Mouse (Mus musculus) midbrain, embryonic 15.5 days (tissue): ENCODE results near the gene Gm9837. TPM values are rescaled to one million over a fixed set of nuclear protein-coding genes. Genes with fewer than 3 reads are reported as not detected.

Source experiments
- ATAC-seq: fragments of 200-750 bp; cut with Nextera tagmentation; replicated peaks from 2 replicates; pipeline ENCODE4 v1.8.0; 2017; ENCODE audit warnings: moderate TSS enrichment
- H3K27ac ChIP-seq: fragments of 300-500 bp; sonication (generic); 2 replicates; pipeline ENCODE4 v1.5.1; 2015; ENCODE audit warnings: mild to moderate bottlenecking, inconsistent platforms
- H3K27me3 ChIP-seq: fragments of 300-500 bp; sonication (generic); replicated peaks from 2 replicates; pipeline ENCODE4 v1.6.1; 2015; ENCODE audit warnings: inconsistent platforms
- H3K36me3 ChIP-seq: fragments of 300-500 bp; sonication (generic); replicated peaks from 2 replicates; pipeline ENCODE4 v1.6.1; 2015; ENCODE audit warnings: inconsistent platforms
- H3K4me1 ChIP-seq: fragments of 300-500 bp; sonication (generic); 2 replicates; pipeline ENCODE4 v1.6.1; 2015; ENCODE audit warnings: inconsistent platforms
- H3K4me2 ChIP-seq: fragments of 300-500 bp; sonication (generic); 2 replicates; pipeline ENCODE4 v1.6.1; 2015; ENCODE audit warnings: inconsistent platforms, mild to moderate bottlenecking, moderate library complexity
- H3K4me3 ChIP-seq: fragments of 300-500 bp; sonication (generic); 2 replicates; pipeline ENCODE4 v1.5.1; 2015; ENCODE audit warnings: mild to moderate bottlenecking, inconsistent platforms
- H3K9ac ChIP-seq: fragments of 300-500 bp; sonication (generic); 2 replicates; pipeline ENCODE4 v1.6.1; 2015; ENCODE audit warnings: mild to moderate bottlenecking, inconsistent platforms
- H3K9me3 ChIP-seq: fragments of 300-500 bp; sonication (generic); 2 replicates; pipeline ENCODE4 v1.6.1; 2016; ENCODE audit warnings: inconsistent platforms
- WGBS: fragments of 180-500 bp; shearing (Covaris S2); methylation state at CpG from one replicate; pipeline ENCODE4 v1.1.7; 2015; ENCODE audit warnings: mixed read lengths; 5-methylcytosine and 5-hydroxymethylcytosine counted together
- polyA plus RNA-seq: library from polyadenylated mRNA; unstranded; fragments of >200 nt; fragmentation: Nextera tagmentation; extraction: Ambion mirVana; gene quantifications from 2 replicates; pipeline ENCODE4 v1.2.1, GENCODE M21; 2015

The Gm9837 gene
- polyA plus RNA-seq = not detected in 2 replicates

DNA sequence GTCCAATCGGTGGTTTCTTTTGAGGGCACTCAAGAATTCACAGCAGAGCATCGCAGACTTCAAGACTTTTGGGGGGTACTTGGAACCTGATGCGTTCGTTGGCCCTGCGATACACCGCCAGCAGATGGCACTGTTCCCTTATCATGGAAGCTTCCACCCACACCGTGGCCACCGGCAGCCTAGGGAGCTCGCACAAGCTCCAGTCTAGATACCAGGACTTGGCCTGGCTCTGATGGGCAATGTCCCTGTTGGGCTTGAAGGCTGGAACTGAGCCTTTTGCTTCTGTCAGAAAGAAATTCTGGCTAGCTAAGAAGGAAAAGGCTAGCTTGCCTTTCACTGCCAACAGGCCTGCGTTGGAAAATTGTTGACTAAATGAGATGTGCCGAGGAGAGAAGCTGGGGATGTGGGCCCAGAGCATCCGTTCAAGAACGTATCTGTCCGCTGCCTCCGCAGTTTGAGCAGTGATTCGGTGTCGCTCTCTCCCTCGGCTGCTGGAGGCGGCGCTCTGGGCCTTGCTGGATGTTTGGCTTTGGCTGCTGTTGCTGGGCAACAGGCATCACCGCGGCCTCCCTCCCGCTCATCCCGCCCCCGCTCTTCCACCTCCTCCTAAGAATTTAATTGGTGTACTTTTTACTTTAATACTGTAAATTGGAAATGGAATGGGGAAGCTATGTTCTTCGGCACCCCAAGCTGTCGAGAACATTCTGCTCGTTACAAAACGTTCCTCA lies at the start of gene Gm9837:
Gene Gm9837 (minus strand): TSS at position 512 of the 728 bp plus-strand sequence.
- Histone ChIP-seq H3K27ac (peak within 1 kb of the TSS; percentile 61), H3K4me1 (peaks cover 28% of the 10 kb centered on the region), H3K9ac (no peak within 1 kb of the TSS; the same call in 1 of the 2 replicates), H3K27me3 (peaks cover 45% of the 10 kb centered on the region), H3K4me3 (peak within 1 kb of the TSS; percentile 24), H3K9me3 (no peaks in the 10 kb centered on the region), H3K4me2 (peak within 1 kb of the TSS; percentile 54), H3K36me3 (no peaks in the 10 kb centered on the region)
- peak; percentile 77 for ATAC-seq
- WGBS = 1% methylated on average over 29 of the region's 29 CpGs

DNA sequence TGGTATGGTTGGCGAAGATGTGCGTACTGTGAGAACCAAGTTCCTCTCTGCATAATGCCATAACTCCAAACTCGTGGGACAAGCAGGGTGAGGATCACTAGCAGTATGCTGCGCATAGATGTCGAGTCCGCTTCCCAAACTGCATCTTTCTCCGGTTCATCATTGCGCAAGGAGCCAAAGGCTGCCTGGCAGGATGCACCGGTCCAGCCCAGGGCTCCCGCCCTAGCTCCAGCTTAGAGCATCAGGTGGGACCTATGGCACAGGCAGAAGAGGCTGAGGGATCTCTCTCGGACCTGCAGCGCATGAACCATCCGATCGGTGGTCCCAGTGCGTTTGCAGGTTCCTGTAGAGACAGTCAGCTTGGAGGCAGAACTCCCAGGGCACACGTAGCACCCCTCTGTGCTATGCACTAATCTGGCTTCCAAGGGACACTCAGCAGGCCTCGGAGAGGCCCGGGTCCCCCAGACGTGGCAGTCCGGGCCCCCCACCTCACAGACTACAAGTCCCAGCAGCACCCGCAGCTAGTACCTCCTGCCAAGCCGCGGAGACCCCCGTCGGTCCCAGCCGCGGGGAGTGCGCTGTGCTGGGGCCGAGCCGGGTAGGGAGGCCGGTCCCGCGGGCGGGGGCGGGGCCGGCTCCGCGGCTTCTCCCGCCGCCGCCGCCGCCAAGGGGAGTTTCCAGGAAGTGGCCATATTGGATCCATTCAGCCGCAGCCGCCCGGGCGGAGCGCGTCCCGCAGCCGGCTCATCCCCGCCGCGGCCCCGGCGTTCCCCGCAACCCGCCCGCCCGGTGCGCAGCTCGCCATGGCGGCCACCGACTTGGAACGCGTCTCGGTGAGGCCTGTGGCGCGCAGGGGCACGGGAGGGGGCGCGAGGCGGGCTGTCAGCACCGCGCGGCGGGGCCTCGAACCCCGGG lies 49.2 kb upstream of the Gm9837 start, which contains the start of gene Sept8:
Gene Sept8 (plus strand): TSS at position 51 of the 915 bp plus-strand sequence.
- H3K9ac ChIP-seq = peak within 1 kb of the TSS; percentile 80
- no peaks in the 10 kb centered on the region for H3K9me3 ChIP-seq
- peaks cover 14% of the 10 kb centered on the region; the same call in 1 of the 2 replicates for H3K27me3 ChIP-seq
- H3K36me3 ChIP-seq = no peaks in the 10 kb centered on the region
- peak; percentile 89 for ATAC-seq
- H3K4me2 ChIP-seq = peak within 1 kb of the TSS; percentile 84
- peaks cover 32% of the 10 kb centered on the region for H3K4me1 ChIP-seq
- WGBS = 4% methylated on average over 75 of the region's 79 CpGs
- H3K4me3 ChIP-seq = peak within 1 kb of the TSS; percentile 84
- H3K27ac ChIP-seq = peak within 1 kb of the TSS; percentile 59

DNA sequence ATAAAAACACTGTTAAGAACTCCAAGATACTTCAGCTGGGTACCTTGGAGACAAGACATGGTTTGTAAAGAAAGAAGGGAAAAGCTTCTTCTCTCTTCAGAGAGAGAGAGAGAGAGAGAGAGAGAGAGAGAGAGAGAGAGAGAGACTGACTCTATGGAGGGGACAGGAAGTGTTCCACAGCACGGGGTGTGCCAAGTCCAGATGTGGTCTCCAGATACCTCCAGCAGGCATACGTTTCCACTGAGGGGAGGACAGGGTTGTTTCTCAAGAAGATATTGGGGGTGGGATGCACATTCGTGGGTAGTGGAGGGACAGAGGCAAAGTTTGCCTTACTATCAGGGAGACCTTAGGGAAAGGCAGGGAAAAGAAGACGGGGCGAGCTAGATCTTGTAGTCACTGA lies 48.5 kb upstream of the Gm9837 start:
- H3K4me3 ChIP-seq = peak overlapping the region; percentile 84
- H3K9ac ChIP-seq = no peak overlapping the region
- H3K4me2 ChIP-seq = peak overlapping the region; percentile 84; the same call in 1 of the 2 replicates

DNA sequence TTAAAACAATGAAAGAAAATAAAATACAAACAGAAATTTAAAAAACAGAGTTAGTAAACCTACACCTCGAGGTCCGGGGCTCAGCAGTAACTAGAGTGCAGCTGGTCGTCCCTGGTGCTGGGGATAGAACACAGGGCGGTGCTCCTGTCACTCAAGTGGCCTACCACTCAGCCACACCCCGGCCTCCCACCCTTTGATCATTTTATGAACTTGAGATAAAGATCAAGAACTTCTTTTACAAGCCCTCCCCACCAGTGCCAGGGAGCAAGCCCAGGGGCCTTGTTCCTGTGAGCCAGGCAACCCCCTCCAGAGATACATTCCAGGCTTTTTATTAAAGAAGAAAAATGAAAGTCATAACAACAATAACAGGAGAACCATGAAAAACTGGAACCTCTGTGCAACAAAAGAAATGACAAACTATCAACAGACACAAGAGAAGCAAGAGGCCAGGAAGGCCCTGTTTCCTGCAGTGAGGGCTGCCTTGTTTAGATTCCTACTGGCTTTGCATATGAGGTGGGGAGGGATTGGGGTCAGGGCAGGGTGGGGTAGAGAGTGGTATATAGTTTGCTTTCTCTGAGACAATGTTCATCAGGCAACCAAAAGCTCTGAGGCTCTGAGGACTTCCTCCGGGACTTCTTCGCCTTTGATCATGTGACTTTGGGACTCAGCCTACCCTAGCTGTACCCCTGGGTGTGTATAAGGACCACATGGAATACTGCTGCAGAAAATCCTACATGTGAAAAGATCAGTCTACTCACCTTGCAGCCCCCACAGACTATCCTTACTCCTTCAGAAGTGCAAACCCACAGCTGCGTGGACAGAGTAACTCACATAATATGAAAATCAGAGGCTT lies 46.7 kb upstream of the Gm9837 start:
- no peak overlapping the region for H3K4me2 ChIP-seq
- peaks cover 14% of the 10 kb centered on the region; the same call in 1 of the 2 replicates for H3K27me3 ChIP-seq
- H3K4me3 ChIP-seq = no peak overlapping the region
- H3K9me3 ChIP-seq = no peaks in the 10 kb centered on the region
- H3K4me1 ChIP-seq = peaks cover 26% of the 10 kb centered on the region
- ATAC-seq = no peak
- WGBS = 64% methylated on average over 8 of the region's 8 CpGs
- H3K9ac ChIP-seq = no peak overlapping the region
- no peak overlapping the region for H3K27ac ChIP-seq
- no peaks in the 10 kb centered on the region for H3K36me3 ChIP-seq

More for the DNA sequence above, 48.5 kb upstream of the Gm9837 start:
- H3K36me3 ChIP-seq = no peaks in the 10 kb centered on the region
- WGBS = 58% methylated on average over 5 of the region's 5 CpGs
- no peaks in the 10 kb centered on the region for H3K9me3 ChIP-seq
- H3K27ac ChIP-seq = no peak overlapping the region
- H3K4me1 ChIP-seq = peaks cover 32% of the 10 kb centered on the region
- peaks cover 14% of the 10 kb centered on the region; the same call in 1 of the 2 replicates for H3K27me3 ChIP-seq
- no peak for ATAC-seq

DNA sequence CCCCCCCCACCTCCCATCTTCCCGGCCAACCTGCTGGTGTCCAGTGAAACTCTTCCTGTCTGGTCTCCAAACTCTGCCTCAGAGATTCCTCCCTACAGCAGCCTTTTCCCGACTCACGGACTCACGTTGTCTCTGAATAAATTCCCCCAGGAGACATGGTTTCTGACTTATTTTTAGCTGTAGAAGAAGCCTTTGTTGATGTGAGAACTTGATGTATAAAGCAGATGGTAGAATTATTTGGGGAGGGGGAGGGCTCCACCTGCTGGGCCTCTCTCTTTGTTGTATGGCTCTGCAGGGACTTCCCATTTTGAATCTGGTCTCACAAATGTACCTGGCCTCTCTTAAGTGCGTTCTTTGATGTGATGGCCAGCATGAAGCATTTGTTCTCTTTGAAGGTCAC lies 40.1 kb upstream of the Gm9837 start:
- H3K27ac ChIP-seq = no peak overlapping the region
- 46% methylated on average over 5 of the region's 5 CpGs for whole genome bisulfite sequencing
- H3K9ac ChIP-seq = no peak overlapping the region
- no peaks in the 10 kb centered on the region for H3K9me3 ChIP-seq
- H3K36me3 ChIP-seq = no peaks in the 10 kb centered on the region
- no peaks in the 10 kb centered on the region; the same call in 1 of the 2 replicates for H3K27me3 ChIP-seq
- H3K4me3 ChIP-seq = no peak overlapping the region
- no peak overlapping the region for H3K4me2 ChIP-seq
- ATAC-seq = no peak
- H3K4me1 ChIP-seq = no peaks in the 10 kb centered on the region

DNA sequence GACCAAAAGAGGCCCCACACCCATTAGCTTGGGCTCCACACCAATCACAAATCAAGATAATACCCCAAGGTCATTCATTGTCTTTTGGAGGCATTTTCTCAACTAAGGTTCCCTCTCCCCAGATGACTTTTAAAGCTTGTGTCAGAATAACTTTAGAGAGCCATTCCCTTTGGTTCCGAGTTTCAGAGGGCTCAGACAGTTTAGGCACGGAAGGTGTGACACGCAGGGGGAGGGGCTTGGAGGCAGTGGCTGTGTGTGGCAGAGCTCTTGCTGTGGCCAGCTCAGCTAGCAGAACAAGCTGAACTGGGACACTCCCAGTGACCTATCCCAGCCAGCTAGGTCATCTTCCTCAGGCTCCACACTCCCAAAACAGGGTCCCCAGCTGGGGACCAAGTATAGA lies 38.3 kb upstream of the Gm9837 start:
- Histone ChIP-seq H3K9me3 (no peaks in the 10 kb centered on the region), H3K36me3 (no peaks in the 10 kb centered on the region), H3K4me2 (no peak overlapping the region), H3K27me3 (no peaks in the 10 kb centered on the region; the same call in 1 of the 2 replicates), H3K9ac (no peak overlapping the region), H3K4me3 (no peak overlapping the region), H3K4me1 (no peaks in the 10 kb centered on the region), H3K27ac (no peak overlapping the region)
- 45% methylated on average over 3 of the region's 3 CpGs for WGBS
- ATAC-seq = no peak

DNA sequence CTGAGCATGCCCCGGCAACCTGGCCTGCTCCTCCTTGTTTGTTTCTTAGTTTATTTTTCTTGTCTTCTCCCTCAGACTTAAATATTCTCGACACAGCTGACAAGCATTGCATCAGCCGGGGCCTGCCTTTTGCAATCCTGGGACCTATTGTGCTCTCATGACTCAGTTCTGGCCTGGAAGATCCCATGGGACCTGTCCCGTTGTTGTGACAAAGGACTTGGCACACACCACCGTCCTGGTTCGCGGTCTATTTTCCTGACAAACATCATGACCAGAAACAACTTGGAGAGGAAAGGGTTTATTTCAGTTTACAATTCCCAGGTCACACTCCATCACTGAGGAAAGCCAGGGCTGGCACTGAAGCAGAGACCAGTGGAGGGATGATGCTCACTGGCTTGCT lies 37.9 kb upstream of the Gm9837 start:
- 49% methylated on average over 7 of the region's 7 CpGs for WGBS
- no peak for ATAC-seq

GRCm38 (mm10) chr11:53507098-53507805 lies 37.0 kb upstream of the Gm9837 start:
- no peaks in the 10 kb centered on the region for H3K9me3 ChIP-seq
- no peaks in the 10 kb centered on the region for H3K36me3 ChIP-seq
- H3K4me2 ChIP-seq = no peak overlapping the region
- 89% methylated on average over 9 of the region's 9 CpGs for WGBS
- H3K27ac ChIP-seq = no peak overlapping the region
- H3K9ac ChIP-seq = no peak overlapping the region
- H3K4me3 ChIP-seq = no peak overlapping the region
- H3K27me3 ChIP-seq = no peaks in the 10 kb centered on the region; the same call in 1 of the 2 replicates
- no peaks in the 10 kb centered on the region for H3K4me1 ChIP-seq
- ATAC-seq = no peak

More for the DNA sequence above, 37.9 kb upstream of the Gm9837 start:
- H3K4me1 ChIP-seq = no peaks in the 10 kb centered on the region
- H3K4me3 ChIP-seq = no peak overlapping the region
- no peaks in the 10 kb centered on the region for H3K36me3 ChIP-seq
- no peaks in the 10 kb centered on the region for H3K9me3 ChIP-seq
- H3K4me2 ChIP-seq = no peak overlapping the region
- no peak overlapping the region for H3K9ac ChIP-seq
- no peak overlapping the region for H3K27ac ChIP-seq
- no peaks in the 10 kb centered on the region; the same call in 1 of the 2 replicates for H3K27me3 ChIP-seq

- H3K9me3 ChIP-seq = no peaks in the 10 kb centered on the region
- H3K27ac ChIP-seq = no peak overlapping the region
- no peaks in the 10 kb centered on the region for H3K36me3 ChIP-seq
- H3K27me3 ChIP-seq = no peaks in the 10 kb centered on the region; the same call in 1 of the 2 replicates
- 54% methylated on average over 5 of the region's 5 CpGs for WGBS
- no peak overlapping the region for H3K4me2 ChIP-seq
- no peaks in the 10 kb centered on the region for H3K4me1 ChIP-seq
- no peak for ATAC-seq
- no peak overlapping the region for H3K9ac ChIP-seq
- no peak overlapping the region for H3K4me3 ChIP-seq
Measured at GRCm38 (mm10) chr11:53505026-53505663, 34.9 kb upstream of the Gm9837 start.

DNA sequence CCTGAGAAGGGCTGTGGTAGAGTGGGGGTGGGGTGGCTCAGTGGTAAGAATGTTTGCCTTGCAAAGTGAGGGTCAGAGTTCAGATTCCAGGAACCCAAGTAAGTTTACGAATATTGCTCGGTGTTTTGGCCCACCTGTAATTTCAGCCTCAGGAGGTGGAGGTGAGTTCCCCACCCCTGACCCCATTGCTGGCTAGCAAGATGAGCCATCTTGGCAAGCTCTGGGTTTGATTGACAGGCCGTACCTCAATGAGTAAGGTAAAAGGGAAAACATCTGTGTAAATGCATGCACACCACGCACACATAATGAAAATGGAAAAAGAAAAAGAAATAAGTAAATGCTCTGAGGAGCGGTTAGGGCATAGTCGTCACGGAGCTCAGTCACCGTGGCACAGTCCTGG lies 34.1 kb upstream of the Gm9837 start:
- H3K9ac ChIP-seq = no peak overlapping the region
- H3K36me3 ChIP-seq = no peaks in the 10 kb centered on the region
- no peaks in the 10 kb centered on the region for H3K4me1 ChIP-seq
- H3K27ac ChIP-seq = no peak overlapping the region
- ATAC-seq = no peak
- H3K4me2 ChIP-seq = no peak overlapping the region
- H3K27me3 ChIP-seq = no peaks in the 10 kb centered on the region; the same call in 1 of the 2 replicates
- 95% methylated on average over 8 of the region's 8 CpGs for WGBS
- H3K9me3 ChIP-seq = no peaks in the 10 kb centered on the region
- H3K4me3 ChIP-seq = no peak overlapping the region

GRCm38 (mm10) chr11:53503738-53504137 lies 33.5 kb upstream of the Gm9837 start:
- Histone ChIP-seq H3K4me2 (no peak overlapping the region), H3K27me3 (no peaks in the 10 kb centered on the region; the same call in 1 of the 2 replicates), H3K36me3 (no peaks in the 10 kb centered on the region), H3K27ac (no peak overlapping the region), H3K4me1 (no peaks in the 10 kb centered on the region), H3K9ac (no peak overlapping the region), H3K9me3 (no peaks in the 10 kb centered on the region), H3K4me3 (no peak overlapping the region)
- no peak for ATAC-seq
- 87% methylated on average over 5 of the region's 5 CpGs for WGBS
